Mouse (Mus musculus) megakaryocyte, embryonic 14.5 days (primary cell): ENCODE data around the gene H60b.
"Not testable (repeated sequence)": the region's sequence is repeated elsewhere in the genome, so short reads cannot be mapped to it uniquely, and the experiment has no call there.

Experiments used
- FLI1 ChIP-seq: IDR thresholded peaks from 2 replicates; pipeline ENCODE4 v1.6.1; 2012; ENCODE audit warnings: low read length, inconsistent platforms, mixed read lengths
- GATA1 ChIP-seq: IDR thresholded peaks from 3 replicates; pipeline ENCODE4 v1.6.1; 2012; ENCODE audit warnings: mixed read lengths, low read length, inconsistent platforms, borderline replicate concordance

DNA sequence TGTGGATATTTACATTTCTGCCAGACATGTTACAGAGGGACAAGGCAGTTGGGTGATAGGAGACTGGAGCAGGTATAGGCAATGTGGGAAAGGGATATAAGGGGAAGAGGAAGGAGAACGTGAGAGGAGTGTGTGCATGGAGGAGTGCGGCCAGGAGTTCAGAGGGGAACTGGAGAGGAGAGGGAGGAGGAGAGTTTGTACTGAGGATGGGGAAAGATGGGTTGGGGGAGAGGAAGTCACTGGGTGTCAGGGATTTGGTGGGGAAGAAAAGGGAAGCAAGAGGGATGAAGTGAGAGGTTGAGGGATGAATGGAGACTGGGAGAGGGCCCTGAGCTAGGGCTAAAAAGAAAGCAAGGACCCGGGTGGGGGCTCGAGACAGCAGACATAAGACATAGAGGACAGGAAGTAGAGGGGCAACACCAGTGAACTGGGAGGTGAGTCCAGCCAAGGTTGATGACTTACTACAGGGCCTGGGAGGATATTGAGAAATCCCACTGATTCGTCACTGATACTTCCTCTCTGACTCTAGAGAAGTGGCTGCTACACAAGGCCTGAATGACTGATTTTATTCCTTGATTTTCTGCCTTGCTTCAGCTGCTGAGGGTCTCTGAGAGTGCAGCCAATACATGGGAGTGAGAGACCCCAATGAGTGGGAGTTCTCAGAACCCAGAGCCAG, 7.1 kb downstream of the H60b start:
- TF ChIP-seq GATA1, FLI1: not testable (repeated sequence)
